Mouse (Mus musculus) right cerebral cortex, adult 2 months (tissue): ENCODE data around the gene Homer2.

ENCODE experiments used
- DNase-seq, 2 experiments: peaks; one replicate each; pipeline ENCODE4 v3.0.0; 2021 to 2022; ENCODE audit warnings: low spot score in 2 of 2

Gene Homer2

DNA sequence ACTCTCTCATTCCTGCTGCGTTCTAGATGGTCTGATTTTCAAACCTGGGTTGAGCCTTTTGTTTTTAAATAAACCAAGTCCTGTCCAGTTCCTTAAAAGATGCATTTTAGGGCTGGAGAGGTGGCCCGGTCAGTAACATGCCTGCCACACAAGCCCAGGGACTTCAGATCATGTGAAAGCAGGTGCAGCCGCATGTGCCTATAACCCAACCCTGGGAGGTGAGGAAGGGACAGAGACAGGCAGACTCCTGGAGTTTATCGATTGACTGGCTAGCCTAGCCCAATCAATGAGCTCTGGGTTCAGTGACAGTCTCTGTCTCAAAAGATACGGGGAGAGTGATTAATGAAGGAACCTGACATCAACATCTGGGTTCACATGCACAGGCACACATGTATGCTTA is 146.1 kb downstream of the Homer2 start:
- no peak for DNase-seq

- no peak for DNase-seq
Measured at GRCm38 (mm10) chr7:81560101-81561049, 147.0 kb downstream of the Homer2 start.

DNA sequence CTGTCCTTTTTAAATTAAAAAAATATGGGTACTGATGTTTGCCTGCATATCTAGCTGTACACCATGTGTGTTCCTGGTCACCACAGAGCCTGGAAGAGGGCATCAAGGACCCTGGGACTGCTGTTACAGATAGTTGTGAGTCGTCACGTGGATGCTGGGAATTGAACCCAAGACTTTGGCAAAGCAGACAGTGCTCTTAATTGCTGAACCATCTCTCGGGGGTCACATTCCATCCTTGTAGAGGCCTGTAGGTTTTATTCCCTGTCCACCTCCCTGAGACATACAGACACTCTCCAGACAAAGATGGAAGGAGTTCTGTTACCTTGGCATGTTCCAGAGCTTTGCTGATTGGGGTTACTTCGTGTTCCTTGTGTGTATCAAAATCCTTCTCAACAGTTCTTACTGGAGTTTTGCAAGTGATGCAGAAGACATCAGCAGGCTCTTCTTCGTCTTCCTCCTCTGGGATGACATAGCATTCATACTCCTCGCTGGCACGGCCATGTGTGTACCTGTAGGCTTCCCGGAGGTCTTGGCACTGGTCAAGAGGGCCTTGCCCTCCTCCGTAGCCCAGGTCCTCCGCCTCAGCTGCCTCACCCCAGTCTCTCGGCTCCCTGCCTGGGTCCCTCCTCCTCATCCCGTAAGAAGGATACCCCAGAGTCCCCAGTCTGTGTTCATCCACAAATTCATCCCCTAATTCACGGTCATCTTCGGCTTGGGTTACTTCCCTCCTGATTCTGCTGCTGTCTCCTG is 147.9 kb downstream of the Homer2 start:
- DNase-seq: no peak

DNA sequence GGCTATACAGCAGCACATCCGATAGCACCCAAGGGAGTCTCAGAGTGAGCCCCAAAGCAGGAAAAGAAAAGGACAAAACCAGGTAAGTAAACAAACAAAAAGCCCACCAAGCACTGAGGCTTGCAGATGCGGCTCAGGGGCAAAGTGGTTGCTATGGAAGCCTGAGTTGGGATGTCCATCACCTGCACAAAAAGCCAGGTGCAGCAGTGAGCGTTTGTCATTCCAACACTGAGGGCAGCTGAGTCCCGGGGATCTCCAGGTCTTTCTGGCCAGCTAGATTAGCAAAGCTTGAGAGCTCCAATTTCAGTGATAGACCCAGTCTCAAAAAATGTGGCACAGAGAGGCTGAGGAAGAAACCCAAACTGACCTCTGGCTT is 149.4 kb downstream of the Homer2 start:
- no peak for DNase-seq

- no peak for DNase-seq
Measured at GRCm38 (mm10) chr7:81557252-81557984, 149.9 kb downstream of the Homer2 start.

GRCm38 (mm10) chr7:81556839-81557238 is 150.5 kb downstream of the Homer2 start:
- no peak for DNase-seq

- no peak for DNase-seq
Measured at GRCm38 (mm10) chr7:81554369-81554768, 153.0 kb downstream of the Homer2 start.

GRCm38 (mm10) chr7:81553589-81553988 is 153.7 kb downstream of the Homer2 start:
- no peak for DNase-seq
